Mouse (Mus musculus) embryonic facial prominence, embryonic 15.5 days (tissue): ENCODE measurements around the gene Ahnak. TPM values are rescaled to one million over a fixed set of nuclear protein-coding genes. Genes with fewer than 3 reads are reported as not detected.

Experiments used
- polyA plus RNA-seq: library from polyadenylated mRNA; unstranded; fragments of >200 nt; fragmentation: Nextera tagmentation; extraction: Ambion mirVana; gene quantifications from 2 replicates; pipeline ENCODE4 v1.2.1, GENCODE M21; 2015

Ahnak gene
- polyA plus RNA-seq, 1 experiment from 2014 or later = 71.9 TPM

Other genes starting within 250 kb of the Ahnak start
- 0.70 and 1.2 TPM in 2 replicates for gene 1700092M07Rik, start 248.6 kb upstream of the Ahnak start, polyA plus RNA-seq
- gene Stx5a, start 247.9 kb upstream of the Ahnak start, polyA plus RNA-seq = 168 and 175 TPM in 2 replicates
- 175 and 192 TPM in 2 replicates for gene Nxf1, start 232.2 kb upstream of the Ahnak start, polyA plus RNA-seq
- 172 and 173 TPM in 2 replicates for gene Tmem223, start 218.3 kb upstream of the Ahnak start, polyA plus RNA-seq
- 82.8 and 88.3 TPM in 2 replicates for gene Tmem179b, start 214.8 kb upstream of the Ahnak start, polyA plus RNA-seq
- 27.3 and 30.0 TPM in 2 replicates for gene Taf6l, start 202.9 kb upstream of the Ahnak start, polyA plus RNA-seq
- gene Polr2g, start 190.7 kb upstream of the Ahnak start, polyA plus RNA-seq = 153 and 160 TPM in 2 replicates
- 5.6 and 5.9 TPM in 2 replicates for gene Zbtb3, start 186.7 kb upstream of the Ahnak start, polyA plus RNA-seq
- 53.0 and 58.4 TPM in 2 replicates for gene Ttc9c, start 170.0 kb upstream of the Ahnak start, polyA plus RNA-seq
- gene Hnrnpul2, start 169.3 kb upstream of the Ahnak start, polyA plus RNA-seq = 6.0 and 7.1 TPM in 2 replicates
- not detected in 2 replicates for gene AC129217.1, start 159.5 kb upstream of the Ahnak start, polyA plus RNA-seq
- 68.8 and 78.0 TPM in 2 replicates for gene Bscl2, start 151.8 kb upstream of the Ahnak start, polyA plus RNA-seq
- 5.1 and 7.5 TPM in 2 replicates for gene Gng3, start 150.1 kb upstream of the Ahnak start, polyA plus RNA-seq
- 2.0 and 3.5 TPM in 2 replicates for gene Lrrn4cl, start 138.5 kb upstream of the Ahnak start, polyA plus RNA-seq
- gene Ubxn1, start 117.8 kb upstream of the Ahnak start, polyA plus RNA-seq = 177 and 194 TPM in 2 replicates
- gene Uqcc3, start 108.4 kb upstream of the Ahnak start, polyA plus RNA-seq = 63.3 and 65.1 TPM in 2 replicates
- gene Lbhd1, start 105.6 kb upstream of the Ahnak start, polyA plus RNA-seq = 58.7 and 61.4 TPM in 2 replicates
- gene Gm49403, start 105.4 kb upstream of the Ahnak start, polyA plus RNA-seq = not detected in 2 replicates
- gene 1810009A15Rik, start 100.4 kb upstream of the Ahnak start, polyA plus RNA-seq = 82.8 and 84.2 TPM in 2 replicates
- 0.24 TPM in 1 of 2 replicates, not detected in the other for gene Gm49416, start 100.4 kb upstream of the Ahnak start, polyA plus RNA-seq
- 42.7 and 45.8 TPM in 2 replicates for gene Ints5, start 96.3 kb upstream of the Ahnak start, polyA plus RNA-seq
- 99.0 and 104 TPM in 2 replicates for gene Ganab, start 91.2 kb upstream of the Ahnak start, polyA plus RNA-seq
- 51.5 and 53.3 TPM in 2 replicates for gene B3gat3, start 68.9 kb upstream of the Ahnak start, polyA plus RNA-seq
- 4.2 and 4.5 TPM in 2 replicates for gene Rom1, start 59.9 kb upstream of the Ahnak start, polyA plus RNA-seq
- gene Eml3, start 59.7 kb upstream of the Ahnak start, polyA plus RNA-seq = 41.3 and 43.1 TPM in 2 replicates
- 155 and 156 TPM in 2 replicates for gene Mta2, start 47.4 kb upstream of the Ahnak start, polyA plus RNA-seq
- 31.0 and 32.8 TPM in 2 replicates for gene Tut1, start 35.4 kb upstream of the Ahnak start, polyA plus RNA-seq
- gene Eef1g, start 22.2 kb upstream of the Ahnak start, polyA plus RNA-seq = 443 and 458 TPM in 2 replicates
- gene Scgb1a1, start 98.7 kb downstream of the Ahnak start, polyA plus RNA-seq = 1.3 and 1.4 TPM in 2 replicates
- gene Asrgl1, start 146.4 kb downstream of the Ahnak start, polyA plus RNA-seq = 12.0 and 14.1 TPM in 2 replicates